Mouse (Mus musculus) erythroblast, embryonic 14.5 days (primary cell): ENCODE measurements around the gene Amot.

Experiments used
- GATA1 ChIP-seq: IDR thresholded peaks from 2 replicates; pipeline ENCODE4 v1.6.1; 2012; ENCODE audit warnings: low read length, inconsistent platforms, mixed read lengths
- TAL1 ChIP-seq: IDR thresholded peaks from 3 replicates; pipeline ENCODE4 v1.6.1; 2012; ENCODE audit warnings: low read length, inconsistent platforms, mixed read lengths

GRCm38 (mm10) chrX:145490821-145491220 lies 14.2 kb downstream of the Amot start:
- no peak for TF ChIP-seq TAL1
- TF ChIP-seq GATA1: no peak
